Mouse (Mus musculus) embryonic fibroblast, embryonic 13.5 days (primary cell): ENCODE measurements around the gene Dtnb.

Experiments
- CTCF ChIP-seq: IDR thresholded peaks from 2 replicates; pipeline ENCODE4 v1.5.1; 2011; ENCODE audit warnings: mild to moderate bottlenecking, control low read depth, low read length, moderate library complexity, borderline replicate concordance; ENCODE audit not compliant: insufficient read depth
- POLR2A ChIP-seq: IDR thresholded peaks from 2 replicates; pipeline ENCODE4 v1.6.1; 2011; ENCODE audit warnings: low read depth, mild to moderate bottlenecking, control low read depth, low read length, moderate library complexity

DNA sequence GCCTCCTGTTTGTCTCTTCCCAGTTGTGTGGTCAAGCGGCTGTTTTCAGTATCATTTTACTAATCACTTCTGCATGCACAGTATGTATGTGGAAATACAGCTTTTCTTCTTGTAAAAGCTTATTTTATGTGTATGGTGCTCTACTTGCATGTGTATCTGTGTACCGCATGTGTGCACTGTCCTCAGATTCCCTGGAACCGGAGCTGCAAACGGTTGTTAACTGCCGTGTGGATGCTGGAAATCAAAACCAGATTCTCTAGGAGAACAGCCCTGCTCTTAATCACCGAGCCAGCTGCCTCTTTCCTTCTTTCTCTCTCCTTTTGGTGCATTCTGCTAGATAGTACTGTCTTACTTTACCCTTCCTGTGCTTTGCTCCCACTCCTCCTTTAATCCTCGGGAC, 39.7 kb downstream of the Dtnb start:
- TF ChIP-seq POLR2A: no peak
- no peak for TF ChIP-seq CTCF
